Mouse (Mus musculus): ENCODE measurements at regions not wholly inside any gene's neighbourhood (a gene's known extent, or its start where the extent isn't known, plus 50 kb on each side); places are given as distances from the start of the nearest gene placed in this dataset.
A peak's percentile ranks its signal among the peaks of the same experiment; 100 is the strongest.

GRCm38 (mm10) chr6:51200207-51200606 lies 232.3 kb upstream of the Nfe2l3 start:
- H3K27ac ChIP-seq (replicated peaks), result no peak overlapping the region
- no peaks in the 10 kb centered on the region for H3K27me3 ChIP-seq (ENCODE audit: control insufficient read depth, insufficient read depth, low read length)
- H3K9ac ChIP-seq (ENCODE audit: low read length), result no peak overlapping the region
- no peak for DNase-seq (ENCODE audit: low spot score)
- H3K4me2 ChIP-seq (replicated peaks; ENCODE audit: low read depth), result no peak overlapping the region
- no peaks in the 10 kb centered on the region for H3K36me3 ChIP-seq (ENCODE audit: control insufficient read depth, insufficient read depth, low read length)
- 38% methylated on average over 5 of the region's 5 CpGs for WGBS
- peak; percentile 29; the same call in 1 of the 2 replicates for ATAC-seq (ENCODE audit: low FRiP score, low TSS enrichment)
- H3K4me1 ChIP-seq (replicated peaks; ENCODE audit: control insufficient read depth, insufficient read depth), result no peaks in the 10 kb centered on the region
- no peaks in the 10 kb centered on the region for H3K9me3 ChIP-seq (ENCODE audit: control insufficient read depth, low read length)
- TF ChIP-seq EP300 (optimal IDR thresholded peaks at IDR 0.05) (no peak), CTCF (IDR thresholded peaks at IDR 0.05; ENCODE audit: low read depth) (no peak)
- H3K4me3 ChIP-seq (ENCODE audit: low read depth, low read length), result no peak overlapping the region

DNA sequence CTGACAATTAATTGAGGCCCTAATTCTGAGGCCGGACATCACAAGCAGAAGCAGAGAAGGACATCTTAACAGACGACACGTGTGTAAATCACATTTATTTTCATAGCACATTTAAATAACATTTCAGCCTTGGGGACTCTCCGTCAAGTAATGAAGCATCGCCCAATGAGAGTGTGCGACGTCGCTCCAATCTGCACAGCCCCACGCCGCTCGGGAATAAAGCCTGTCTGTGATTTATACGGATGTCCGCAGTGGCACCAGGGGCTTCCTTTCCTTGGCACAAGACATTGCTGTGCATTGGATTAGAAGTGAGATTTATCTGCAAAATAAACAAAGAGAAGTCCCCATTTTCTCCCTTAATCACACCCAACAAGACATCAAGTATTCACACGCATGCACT lies 231.6 kb upstream of the Nfe2l3 start:
- H3K4me2 ChIP-seq (replicated peaks; ENCODE audit: low read depth), result no peak overlapping the region
- no peak for TF ChIP-seq EP300 (optimal IDR thresholded peaks at IDR 0.05)
- no peak for TF ChIP-seq CTCF (IDR thresholded peaks at IDR 0.05; ENCODE audit: low read depth)
- H3K9me3 ChIP-seq (ENCODE audit: control insufficient read depth, low read length), result no peaks in the 10 kb centered on the region
- no peak overlapping the region for H3K27ac ChIP-seq (replicated peaks)
- H3K36me3 ChIP-seq (ENCODE audit: control insufficient read depth, insufficient read depth, low read length), result no peaks in the 10 kb centered on the region
- no peak overlapping the region for H3K9ac ChIP-seq (ENCODE audit: low read length)
- no peak overlapping the region for H3K4me3 ChIP-seq (ENCODE audit: low read depth, low read length)
- 79% methylated on average over 14 of the region's 14 CpGs for WGBS
- no peaks in the 10 kb centered on the region for H3K27me3 ChIP-seq (ENCODE audit: control insufficient read depth, insufficient read depth, low read length)
- ATAC-seq (ENCODE audit: low FRiP score, low TSS enrichment) (no peak), DNase-seq (ENCODE audit: low spot score) (no peak)
- no peaks in the 10 kb centered on the region for H3K4me1 ChIP-seq (replicated peaks; ENCODE audit: control insufficient read depth, insufficient read depth)

- no peak for DNase-seq (ENCODE audit: low spot score)
These were observed 228.2 kb upstream of the Nfe2l3 start for GRCm38 (mm10) chr6:51204306-51204705.

GRCm38 (mm10) chr6:51205411-51205810 lies 227.1 kb upstream of the Nfe2l3 start:
- 81% methylated on average over 11 of the region's 11 CpGs for WGBS
- Histone ChIP-seq H3K36me3 (ENCODE audit: control insufficient read depth, insufficient read depth, low read length) (no peaks in the 10 kb centered on the region), H3K27ac (replicated peaks) (no peak overlapping the region), H3K9me3 (ENCODE audit: control insufficient read depth, low read length) (no peaks in the 10 kb centered on the region), H3K27me3 (ENCODE audit: control insufficient read depth, insufficient read depth, low read length) (no peaks in the 10 kb centered on the region), H3K4me2 (replicated peaks; ENCODE audit: low read depth) (no peak overlapping the region), H3K4me3 (ENCODE audit: low read depth, low read length) (no peak overlapping the region), H3K9ac (ENCODE audit: low read length) (no peak overlapping the region), H3K4me1 (replicated peaks; ENCODE audit: control insufficient read depth, insufficient read depth) (no peaks in the 10 kb centered on the region)
- DNase-seq (ENCODE audit: low spot score) (no peak), ATAC-seq (ENCODE audit: low FRiP score, low TSS enrichment) (no peak)
- TF ChIP-seq CTCF (IDR thresholded peaks at IDR 0.05; ENCODE audit: low read depth), result no peak
- TF ChIP-seq EP300 (optimal IDR thresholded peaks at IDR 0.05), result no peak

More at GRCm38 (mm10) chr6:51204306-51204705, 228.2 kb upstream of the Nfe2l3 start:
- no peak overlapping the region for H3K4me3 ChIP-seq (ENCODE audit: low read depth, low read length)
- no peak overlapping the region for H3K4me2 ChIP-seq (replicated peaks; ENCODE audit: low read depth)
- no peaks in the 10 kb centered on the region for H3K4me1 ChIP-seq (replicated peaks; ENCODE audit: control insufficient read depth, insufficient read depth)
- TF ChIP-seq CTCF (IDR thresholded peaks at IDR 0.05; ENCODE audit: low read depth) (no peak), EP300 (optimal IDR thresholded peaks at IDR 0.05) (no peak)
- H3K27ac ChIP-seq (replicated peaks), result no peak overlapping the region
- H3K9me3 ChIP-seq (ENCODE audit: control insufficient read depth, low read length), result no peaks in the 10 kb centered on the region
- H3K9ac ChIP-seq (ENCODE audit: low read length), result no peak overlapping the region
- H3K27me3 ChIP-seq (ENCODE audit: control insufficient read depth, insufficient read depth, low read length), result no peaks in the 10 kb centered on the region
- no peak for ATAC-seq (ENCODE audit: low FRiP score, low TSS enrichment)
- WGBS, result 81% methylated on average over 3 of the region's 3 CpGs
- H3K36me3 ChIP-seq (ENCODE audit: control insufficient read depth, insufficient read depth, low read length), result no peaks in the 10 kb centered on the region

GRCm38 (mm10) chr6:51206712-51207505 lies 225.6 kb upstream of the Nfe2l3 start:
- Histone ChIP-seq H3K4me1 (replicated peaks; ENCODE audit: control insufficient read depth, insufficient read depth) (no peaks in the 10 kb centered on the region), H3K4me2 (replicated peaks; ENCODE audit: low read depth) (no peak overlapping the region), H3K9ac (ENCODE audit: low read length) (no peak overlapping the region), H3K4me3 (ENCODE audit: low read depth, low read length) (no peak overlapping the region), H3K27ac (replicated peaks) (no peak overlapping the region), H3K36me3 (ENCODE audit: control insufficient read depth, insufficient read depth, low read length) (no peaks in the 10 kb centered on the region), H3K9me3 (ENCODE audit: control insufficient read depth, low read length) (no peaks in the 10 kb centered on the region), H3K27me3 (ENCODE audit: control insufficient read depth, insufficient read depth, low read length) (no peaks in the 10 kb centered on the region)
- DNase-seq (ENCODE audit: low spot score), result peak; percentile 70
- ATAC-seq (ENCODE audit: low FRiP score, low TSS enrichment), result no peak; the same call in 1 of the 2 replicates
- TF ChIP-seq CTCF (IDR thresholded peaks at IDR 0.05; ENCODE audit: low read depth) (peak; percentile 82), EP300 (optimal IDR thresholded peaks at IDR 0.05) (no peak)
- WGBS, result 10% methylated on average over 11 of the region's 11 CpGs

All from stomach, postnatal 0 days (tissue).